Mouse (Mus musculus) gonadal fat pad, adult 2 months (tissue): ENCODE data around the gene Gm42906. TPM values are rescaled to one million over a fixed set of nuclear protein-coding genes. Genes with fewer than 3 reads are reported as not detected.

Source experiments
- DNase-seq: peaks from one replicate; pipeline ENCODE4 v3.0.0-alpha.2; 2012; ENCODE audit warnings: low read depth
- polyA plus RNA-seq: library from polyadenylated mRNA; depleted of rRNA; stranded (reverse); fragments of >200 nt; gene quantifications from 2 replicates; pipeline ENCODE4 v1.2.3, GENCODE M21; 2012

Gene Gm42906
- polyA plus RNA-seq, 1 experiment, result not detected

DNA sequence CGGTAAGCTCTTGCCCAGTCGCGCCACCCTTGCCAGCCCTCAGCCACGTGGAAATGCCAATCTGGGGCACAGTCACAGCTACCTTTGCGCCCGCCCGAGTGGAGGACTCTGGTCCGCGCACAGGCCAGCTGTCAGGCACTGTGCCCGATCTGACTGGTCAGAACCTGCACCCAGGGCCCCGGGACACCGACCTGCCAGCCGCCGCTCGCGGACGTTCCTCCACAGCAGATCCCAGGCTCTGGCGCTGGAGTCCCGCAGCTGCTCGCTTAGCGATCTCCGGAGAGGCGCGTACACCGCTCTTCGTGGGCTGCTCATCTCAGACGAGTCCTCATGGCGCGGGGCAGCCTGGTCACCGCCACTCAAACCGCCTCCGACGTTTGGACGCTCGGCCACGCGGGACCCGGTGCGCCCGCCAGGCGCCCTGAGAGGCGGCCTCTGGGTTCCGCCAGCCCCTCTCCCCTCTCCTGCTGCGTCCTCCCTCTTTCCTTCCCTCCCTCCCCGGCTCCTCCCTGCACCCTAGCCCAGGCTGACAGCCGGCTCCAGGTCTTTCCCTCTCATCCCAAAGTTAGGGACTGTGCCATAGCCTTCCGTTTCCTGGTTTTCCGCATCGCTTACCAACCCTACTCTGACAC, 194.4 kb downstream of the Gm42906 start, which contains the start of gene Stard13:
Stard13 (minus strand) TSS at position 437 of the 632 bp plus-strand sequence.
- DNase-seq, result no peak

DNA sequence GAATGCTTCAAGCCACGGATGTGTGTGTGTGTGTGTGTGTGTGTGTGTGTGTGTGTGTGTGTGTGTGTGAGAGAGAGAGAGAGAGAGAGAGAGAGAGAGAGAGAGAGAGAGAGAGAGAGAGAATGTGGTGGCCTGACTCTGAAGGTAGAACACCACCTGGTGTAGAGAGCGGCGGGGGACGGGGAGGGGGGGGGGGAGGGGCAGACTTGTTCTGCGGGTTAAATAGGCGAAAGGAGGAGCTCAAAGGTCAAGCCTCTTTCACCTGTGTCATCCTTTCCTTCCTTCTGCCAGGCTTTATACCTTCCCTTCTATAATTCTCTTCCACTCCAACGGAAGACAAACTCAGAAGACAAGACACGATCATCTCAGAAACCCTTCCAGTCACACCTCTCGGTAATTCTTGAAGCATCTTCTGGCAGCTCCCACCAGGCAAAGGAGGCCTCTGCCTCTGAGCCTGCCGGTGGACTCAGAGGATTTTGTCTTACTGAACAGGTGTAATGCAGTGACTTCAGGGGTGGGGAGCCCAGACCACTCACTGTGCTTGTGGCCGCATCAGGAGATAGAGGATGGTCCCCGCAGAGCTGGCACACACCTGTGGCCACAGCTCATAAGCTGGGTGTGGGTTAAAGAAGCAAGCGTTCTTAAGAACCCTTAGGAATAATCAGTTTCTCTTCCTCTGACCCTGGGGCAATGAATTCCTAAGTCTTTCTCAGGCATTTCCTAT, 195.2 kb downstream of the Gm42906 start:
- no peak for DNase-seq

DNA sequence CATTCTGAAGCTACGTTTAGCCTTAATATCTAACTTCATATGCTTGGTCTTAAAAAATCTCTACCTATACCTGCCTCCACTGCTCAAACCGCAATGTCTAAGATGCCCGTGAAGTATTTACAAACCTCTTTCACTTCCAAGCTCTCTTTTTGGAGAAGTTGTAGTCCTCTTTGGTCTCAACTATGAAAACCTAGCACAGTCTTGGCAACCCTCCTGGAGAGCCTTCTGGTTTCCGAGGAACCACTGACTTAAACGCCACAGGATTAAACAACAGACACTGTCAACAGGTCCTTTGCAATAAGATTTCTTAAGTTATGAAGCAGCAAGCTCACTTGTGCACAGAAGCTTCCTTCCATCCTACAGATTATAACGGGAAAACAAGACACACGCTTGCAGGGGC, 196.1 kb downstream of the Gm42906 start:
- no peak for DNase-seq

DNA sequence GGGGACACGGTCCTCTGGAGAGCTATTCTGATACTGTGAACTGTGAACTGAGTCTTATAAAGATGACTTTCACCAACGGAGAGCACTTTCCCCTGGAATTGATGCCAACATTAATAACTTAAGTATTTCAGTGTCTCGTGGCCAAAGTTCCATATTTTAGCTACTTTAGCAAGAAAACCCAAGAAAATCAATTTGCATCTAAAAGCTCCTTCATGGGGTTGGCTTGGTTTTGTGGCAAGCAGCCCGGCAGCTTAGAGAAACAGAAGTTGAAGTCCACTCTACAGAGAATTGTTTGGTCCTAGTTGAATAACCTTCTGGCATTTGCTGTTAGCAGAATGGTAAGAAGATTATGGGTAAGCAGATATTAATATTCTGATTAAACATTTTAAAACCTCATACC, 196.6 kb downstream of the Gm42906 start:
- no peak for DNase-seq

DNA sequence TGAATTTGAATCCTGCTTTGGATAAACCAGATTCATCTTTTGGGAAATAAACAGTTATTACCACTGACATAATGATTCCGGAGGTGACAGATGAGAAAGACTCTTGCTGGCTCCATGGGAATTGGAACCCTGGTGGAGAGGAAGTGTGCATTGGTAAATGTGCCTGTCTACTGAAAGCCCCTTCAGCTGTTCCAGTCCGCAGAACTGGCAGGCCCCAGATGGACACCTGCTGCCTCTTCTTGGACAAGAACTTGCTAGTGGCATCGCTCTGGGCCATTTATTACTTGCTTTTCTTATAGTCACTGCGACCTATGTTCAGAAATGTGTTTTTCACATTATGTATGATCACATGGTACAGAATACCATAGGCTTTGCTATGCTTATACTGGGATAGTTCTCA, 197.5 kb downstream of the Gm42906 start:
- no peak for DNase-seq

DNA sequence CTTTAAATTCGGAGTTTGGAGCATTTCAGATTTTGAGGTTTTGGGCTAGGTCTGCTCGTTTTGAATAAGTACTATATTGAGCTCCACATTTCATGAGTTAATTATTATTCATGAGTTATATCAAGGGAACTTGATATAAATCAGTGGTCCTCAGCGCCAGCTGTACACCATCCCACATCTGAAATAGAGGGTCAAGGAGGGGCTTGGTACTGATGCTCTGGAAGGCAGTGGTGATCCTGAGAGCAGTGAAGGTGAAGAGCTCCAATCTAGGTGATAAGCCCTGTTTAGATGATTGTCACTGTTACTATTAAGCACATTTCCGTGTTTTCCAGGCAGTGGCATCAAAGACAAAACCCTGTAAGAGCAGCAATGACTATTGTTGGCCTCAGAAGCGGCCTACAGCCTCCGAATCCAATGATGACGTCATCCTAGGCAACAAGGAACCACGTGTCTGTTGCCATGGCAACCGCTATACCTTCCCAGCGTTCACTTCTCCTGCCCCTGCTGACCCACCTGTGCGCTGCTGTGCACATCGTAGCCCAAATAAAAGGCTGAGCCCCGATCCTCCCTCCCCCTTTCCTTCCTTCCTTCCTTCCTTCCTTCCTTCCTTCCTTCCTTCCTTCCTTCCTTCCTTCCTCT, 199.5 kb downstream of the Gm42906 start:
- no peak for DNase-seq

DNA sequence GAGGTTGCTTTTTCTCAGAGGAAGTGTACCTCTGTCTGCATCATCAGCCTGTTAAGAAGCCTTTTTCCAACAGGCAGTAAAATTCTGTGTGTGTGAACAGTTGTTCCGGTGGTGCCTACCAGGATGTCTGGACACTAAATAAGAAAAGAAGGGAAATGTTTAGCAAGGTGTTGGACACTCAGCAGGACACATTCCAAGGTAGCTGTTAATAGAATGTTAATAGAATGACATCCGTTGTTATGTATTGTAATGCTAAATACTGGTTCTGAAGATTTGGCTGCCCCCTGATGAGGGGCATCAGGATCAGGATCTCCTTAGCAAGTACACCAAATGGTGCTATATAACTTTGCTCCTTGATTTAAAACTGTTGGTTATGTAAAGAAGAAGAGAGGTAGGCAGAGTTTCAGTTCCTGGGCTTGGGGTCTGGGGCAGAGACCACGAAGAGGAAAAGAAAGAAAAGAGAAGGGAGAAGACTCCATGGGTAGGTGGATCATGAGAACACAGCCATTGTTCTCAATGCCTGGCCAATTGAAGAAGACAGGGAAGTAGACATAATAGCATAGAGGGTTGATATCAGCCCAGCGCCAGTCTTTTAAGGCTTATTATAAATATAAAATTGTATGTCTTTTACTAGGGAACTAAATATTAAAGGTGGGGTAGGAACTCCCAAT, 204.1 kb downstream of the Gm42906 start:
- DNase-seq, result no peak

DNA sequence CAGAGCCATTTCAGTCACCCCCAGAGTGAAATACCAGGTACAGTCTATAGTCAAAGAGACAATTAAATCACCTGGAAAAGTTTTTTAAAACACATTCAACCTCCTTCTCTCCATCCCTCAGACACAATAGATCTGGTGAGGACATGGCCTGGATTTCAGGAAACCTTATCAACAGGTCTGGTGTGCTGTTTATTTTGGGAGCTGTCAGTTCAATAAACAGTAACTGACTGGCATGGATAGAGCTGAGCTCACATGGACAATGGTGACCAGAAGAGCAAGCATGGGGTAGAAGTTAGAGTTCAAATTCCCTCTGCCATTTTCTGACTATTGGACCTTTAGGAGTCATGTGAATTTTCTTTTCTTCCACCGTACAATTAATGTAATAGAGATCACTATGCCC, 205.2 kb downstream of the Gm42906 start:
- no peak for DNase-seq

DNA sequence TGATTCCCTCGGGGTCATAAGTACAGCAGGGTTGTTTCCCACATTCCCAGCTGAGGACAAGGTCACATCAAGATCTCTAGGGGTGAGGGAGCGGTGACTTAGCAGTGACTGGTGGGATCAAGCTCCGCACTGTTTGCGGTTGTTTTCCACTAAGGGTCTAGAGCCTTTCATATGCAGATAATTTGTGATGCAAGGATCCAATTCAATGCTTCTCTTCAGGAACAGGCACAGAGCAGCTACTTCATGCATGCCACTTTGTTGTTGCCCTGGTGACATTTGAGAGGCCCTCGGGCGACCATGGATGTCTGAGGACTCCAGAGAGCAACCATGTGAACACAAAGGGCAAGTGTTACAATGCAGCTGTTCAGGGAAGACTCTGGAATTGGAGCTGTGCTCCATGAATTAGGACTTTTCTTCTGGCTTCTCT, 209.3 kb downstream of the Gm42906 start:
- no peak for DNase-seq

DNA sequence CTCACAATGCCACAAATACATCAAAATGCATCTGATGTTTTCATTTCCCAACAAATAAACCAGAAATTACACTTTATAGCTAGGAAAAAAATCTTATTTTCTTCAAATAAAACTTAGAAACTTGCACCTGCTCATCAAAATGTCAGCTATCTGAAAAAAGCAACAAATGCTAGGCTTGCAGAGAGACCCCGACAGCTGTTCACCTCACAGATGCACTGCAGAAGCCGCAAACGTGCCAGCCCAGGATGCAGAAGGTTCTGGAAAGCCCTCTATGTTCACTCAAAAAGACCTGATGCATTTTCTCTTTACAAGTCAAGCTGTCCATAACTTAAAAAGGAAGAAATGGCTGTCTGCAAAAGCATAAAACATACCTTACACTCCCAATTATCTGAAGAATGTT, 214.9 kb downstream of the Gm42906 start:
- no peak for DNase-seq

DNA sequence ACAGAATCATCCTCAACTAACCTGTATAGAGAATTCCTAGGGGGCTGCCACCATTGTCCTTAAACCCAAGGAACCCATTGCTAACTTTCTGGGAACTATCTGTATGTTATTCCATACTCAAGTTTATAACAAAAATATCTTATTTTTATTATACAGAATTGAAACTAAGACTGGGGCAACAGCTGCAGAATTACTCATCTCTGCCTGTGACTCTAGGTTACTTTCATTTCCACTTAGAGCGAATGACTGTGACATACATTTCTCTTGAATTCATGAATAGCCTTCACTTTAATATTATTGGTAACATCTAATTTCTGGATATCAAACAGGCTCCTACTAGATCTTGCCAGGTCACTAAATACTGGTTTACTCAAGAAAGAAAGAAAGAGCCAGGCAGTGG, 217.1 kb downstream of the Gm42906 start:
- DNase-seq, result no peak

DNA sequence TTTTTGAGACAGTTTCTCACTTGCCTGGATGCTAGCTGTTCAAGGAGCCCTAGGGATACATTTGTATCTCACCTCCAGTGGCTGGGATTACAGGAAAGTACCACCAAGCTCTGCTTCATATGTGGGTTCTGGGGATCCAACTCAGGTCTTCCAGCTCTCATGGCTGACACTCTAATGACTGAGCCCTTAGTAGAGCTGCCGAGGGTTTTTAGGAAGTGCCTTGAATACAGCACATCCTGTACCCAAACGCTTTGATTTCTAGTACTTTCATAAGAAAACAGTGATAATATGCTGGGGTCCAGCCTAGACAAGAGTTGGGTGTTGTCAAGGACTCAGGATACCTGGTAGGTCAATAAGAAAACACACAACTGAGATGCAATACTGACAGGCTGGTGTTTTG, 217.9 kb downstream of the Gm42906 start:
- no peak for DNase-seq

DNA sequence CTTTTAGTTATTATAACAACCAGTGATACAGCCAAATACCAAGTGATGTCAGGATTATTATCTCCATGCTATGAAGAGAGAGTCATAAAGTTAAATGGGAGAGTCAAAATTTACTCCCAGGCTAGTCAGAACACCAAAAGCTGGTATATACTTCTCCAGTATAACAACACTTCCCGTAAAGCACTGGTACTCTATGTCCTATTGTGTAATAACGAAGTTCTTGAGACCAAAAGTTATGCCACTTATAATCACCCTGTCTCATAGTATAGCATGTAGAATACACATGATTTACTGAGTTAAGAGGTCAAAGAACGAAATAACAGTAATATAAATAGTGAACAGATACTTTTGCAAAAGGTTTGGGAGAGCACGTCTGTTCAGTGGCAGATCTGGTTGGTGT, 222.9 kb downstream of the Gm42906 start:
- DNase-seq, result no peak

DNA sequence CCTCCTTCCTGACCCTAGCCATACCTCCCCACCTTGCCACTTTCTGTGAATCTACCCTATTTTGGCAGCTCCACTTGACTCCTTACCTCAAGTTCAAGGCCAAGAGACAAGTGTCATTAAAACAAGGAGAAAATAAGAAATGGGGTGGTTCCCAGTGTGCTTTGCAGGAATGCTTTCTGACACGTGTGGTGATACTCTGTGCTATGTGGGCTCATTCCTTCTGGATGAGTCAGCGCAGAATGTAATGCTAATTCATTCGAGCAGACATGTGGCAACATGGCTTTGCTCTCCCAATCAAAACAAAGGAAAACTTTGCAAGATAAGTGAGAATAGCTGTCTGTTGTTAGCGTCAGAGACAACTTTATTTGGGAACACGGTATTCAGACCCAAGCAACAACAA, 225.0 kb downstream of the Gm42906 start:
- DNase-seq, result no peak

DNA sequence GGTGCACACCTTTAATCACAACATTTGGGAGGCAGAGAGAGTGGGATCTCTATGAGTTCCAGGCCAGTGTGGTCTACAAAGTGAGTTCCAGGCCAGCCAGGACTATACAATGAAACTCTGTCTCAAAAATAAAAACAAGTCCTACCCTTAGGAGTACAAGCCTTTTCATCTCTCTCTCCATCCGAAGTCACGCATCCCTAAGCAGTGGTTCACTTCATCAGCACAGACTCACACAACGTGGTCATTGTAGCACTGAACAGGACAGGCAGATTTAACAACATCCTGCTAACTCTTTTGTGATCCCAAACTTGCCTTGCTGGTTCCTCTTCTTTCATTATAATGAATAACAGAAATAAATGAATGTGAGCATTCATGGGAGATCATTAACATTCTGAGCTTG, 226.7 kb downstream of the Gm42906 start:
- DNase-seq, result no peak

DNA sequence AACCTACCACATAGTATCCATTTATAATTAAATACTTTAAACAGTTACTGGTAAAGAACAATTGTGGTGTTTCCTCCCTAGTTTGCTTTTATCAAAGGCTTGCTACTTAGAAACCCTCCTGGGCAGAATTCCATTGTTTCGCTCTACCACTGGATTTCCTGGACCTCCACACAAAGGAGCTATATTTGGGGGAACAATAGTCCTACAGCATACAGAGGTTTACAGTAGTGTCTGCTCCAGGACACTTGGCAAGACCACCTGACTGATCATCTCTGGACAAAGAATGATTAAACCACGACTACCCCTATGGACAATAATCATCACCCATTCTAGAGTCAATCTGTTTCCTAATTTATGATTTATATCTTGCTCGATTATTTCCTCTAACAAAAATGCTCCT, 228.7 kb downstream of the Gm42906 start:
- DNase-seq, result no peak

DNA sequence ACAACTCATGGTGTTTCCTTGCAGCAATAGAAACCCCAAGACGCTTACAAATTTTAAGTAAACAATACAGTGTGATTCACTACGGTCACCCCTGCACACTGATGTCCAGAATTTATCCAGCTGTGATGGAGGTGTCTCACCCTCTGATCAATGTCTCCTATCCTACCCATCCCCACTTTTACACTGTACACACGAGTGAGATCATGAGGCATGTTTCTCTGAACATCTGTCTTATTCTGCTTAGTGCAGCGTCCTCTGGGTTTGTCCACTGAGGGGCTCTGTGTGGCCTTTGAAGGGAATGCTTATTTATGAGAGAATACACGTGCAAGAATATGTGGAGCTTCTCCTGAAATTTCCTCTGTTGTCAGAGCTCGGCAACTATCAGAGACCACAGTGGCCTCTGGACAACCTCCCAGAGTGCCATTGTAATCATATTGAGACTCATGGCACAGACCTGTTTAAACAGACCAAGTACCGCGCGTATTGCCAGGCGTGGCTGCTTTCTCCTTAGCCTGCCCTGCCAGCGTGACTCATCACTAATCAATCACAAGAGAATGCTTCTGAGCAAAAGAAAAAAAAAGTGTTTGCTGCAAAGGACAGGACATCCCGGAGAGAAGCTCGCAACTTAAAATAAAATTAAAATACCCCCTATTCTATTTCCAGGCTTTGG, 231.2 kb downstream of the Gm42906 start:
- no peak for DNase-seq

DNA sequence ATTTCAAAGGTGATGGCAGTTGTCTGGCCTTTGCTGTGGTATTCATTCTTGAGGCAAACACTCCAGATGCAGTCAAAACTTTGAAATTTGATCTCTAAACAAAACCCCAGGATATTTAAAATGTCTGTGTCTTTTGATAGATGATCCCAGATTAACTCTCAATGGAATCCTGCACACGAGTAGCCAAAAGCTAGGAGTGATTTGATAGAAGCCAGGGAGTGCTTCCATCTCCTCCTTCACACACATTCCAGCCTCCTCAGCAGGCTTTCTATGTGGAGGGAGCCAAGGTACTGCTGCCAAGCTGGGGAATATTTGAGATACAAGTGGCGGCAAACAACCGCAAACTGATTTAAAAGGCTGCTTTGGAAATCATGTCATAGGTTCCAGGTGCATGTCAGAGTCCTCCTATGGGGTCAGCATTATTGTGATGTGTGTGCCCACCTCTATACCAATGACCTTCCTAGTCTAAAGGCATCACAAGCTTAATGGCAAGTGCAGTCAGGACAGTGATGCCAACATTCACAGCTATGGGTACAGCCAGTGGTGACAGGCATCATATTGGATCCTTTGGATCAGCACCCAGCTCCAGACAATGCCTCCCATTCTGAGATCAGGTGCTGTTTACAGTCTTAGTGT, 234.0 kb downstream of the Gm42906 start:
- no peak for DNase-seq

DNA sequence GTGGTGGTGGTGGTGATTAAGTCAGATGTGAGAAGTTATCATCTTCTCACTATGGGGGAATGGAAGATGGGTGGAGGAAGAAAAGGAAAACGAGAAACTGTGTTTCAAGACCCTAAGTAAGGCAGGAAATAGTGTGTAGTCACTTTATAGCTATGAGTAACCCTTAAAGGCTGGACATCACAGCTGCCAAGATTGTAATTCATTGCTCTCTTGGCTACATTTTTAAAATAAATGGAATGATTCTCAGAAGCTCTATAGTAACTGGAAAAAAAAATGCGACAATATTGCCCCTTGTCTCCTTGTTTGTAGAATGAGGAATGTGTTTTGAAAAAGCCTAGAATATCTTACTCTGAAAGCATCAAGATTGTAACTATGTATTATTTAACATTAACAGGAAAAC, 235.7 kb downstream of the Gm42906 start:
- no peak for DNase-seq

DNA sequence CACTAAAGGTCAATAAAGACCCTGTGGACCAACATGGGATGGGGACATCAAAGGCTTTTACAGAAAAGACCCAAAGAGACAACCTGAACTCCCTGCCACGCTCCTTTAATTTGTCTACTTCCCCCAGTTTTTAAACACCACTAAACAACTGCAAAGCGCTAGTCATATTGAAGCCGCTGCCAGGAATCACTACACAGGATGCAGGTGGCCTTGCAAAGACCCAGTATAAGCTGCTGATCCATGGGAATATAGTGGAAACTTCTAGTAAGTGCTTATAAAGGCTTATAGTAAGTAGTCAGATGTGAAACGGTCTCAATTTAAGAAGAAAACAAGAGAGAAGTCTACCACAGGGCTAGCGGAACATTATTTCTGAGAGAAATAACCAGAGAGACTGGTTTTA, 237.2 kb downstream of the Gm42906 start:
- DNase-seq, result no peak

DNA sequence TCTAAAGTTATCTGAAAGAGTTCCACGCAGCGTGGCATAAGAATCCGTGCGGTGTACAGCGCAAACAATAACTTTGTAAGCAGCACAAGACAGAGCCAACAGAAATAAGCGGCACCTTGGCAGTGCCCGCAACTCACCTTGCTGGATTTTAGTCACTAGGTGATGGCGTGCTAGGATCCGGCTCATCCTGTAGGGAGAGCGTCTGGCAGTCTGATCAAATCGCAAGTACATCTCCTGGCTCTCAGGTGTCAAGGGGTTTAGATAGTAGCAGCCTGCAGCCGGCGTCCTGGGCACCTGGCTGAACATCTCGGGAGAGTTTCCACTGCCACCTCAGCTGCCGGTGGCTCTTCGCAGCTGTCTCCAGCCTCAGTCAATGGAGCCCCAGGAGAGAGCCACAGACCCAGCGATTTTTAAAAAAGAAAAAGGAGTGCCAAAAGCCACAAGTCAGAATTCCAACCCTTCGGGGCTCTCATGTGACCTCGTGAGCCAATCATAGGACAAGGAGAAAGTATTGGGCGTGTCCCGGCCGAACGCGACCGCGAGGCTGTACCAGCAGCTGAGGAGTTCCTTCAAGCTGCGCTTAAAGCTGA, 238.1 kb downstream of the Gm42906 start:
- DNase-seq, result no peak
